Mouse (Mus musculus): ENCODE results near the gene Dclk2. TPM values are rescaled to one million over a fixed set of nuclear protein-coding genes. Genes with fewer than 3 reads are reported as not detected.

The Dclk2 gene
- total and polyA plus RNA-seq, 2 experiments from 2014 or later, result 1.3 to 9.2 TPM

GRCm38 (mm10) chr3:86832591-86833267, 87.9 kb downstream of the Dclk2 start:
- no peak for TF ChIP-seq CTCF (IDR thresholded peaks at IDR 0.05; ENCODE audit: low read depth)
- no peak for TF ChIP-seq EP300 (IDR thresholded peaks at IDR 0.05; ENCODE audit: low read depth)
- Histone ChIP-seq H3K36me3 (replicated peaks; ENCODE audit: control insufficient read depth, insufficient read depth, low read length) (no peaks in the 10 kb centered on the region), H3K27ac (ENCODE audit: low read depth) (no peak overlapping the region), H3K9ac (replicated peaks; ENCODE audit: low read depth, low read length) (no peak overlapping the region), H3K4me2 (ENCODE audit: low read depth, low read length) (no peak overlapping the region), H3K4me1 (ENCODE audit: control insufficient read depth, insufficient read depth) (no peaks in the 10 kb centered on the region), H3K9me3 (replicated peaks; ENCODE audit: control insufficient read depth, low read length) (no peaks in the 10 kb centered on the region), H3K4me3 (ENCODE audit: low read depth, low read length) (no peak overlapping the region), H3K27me3 (ENCODE audit: control insufficient read depth, insufficient read depth, low read length) (no peaks in the 10 kb centered on the region)
- WGBS, result 49% methylated on average over 14 of the region's 14 CpGs
- DNase-seq (ENCODE audit: low spot score) (no peak), ATAC-seq (ENCODE audit: insufficient read depth, low read depth) (no peak)

- no peak for DNase-seq (ENCODE audit: low spot score)
- Histone ChIP-seq H3K9ac (replicated peaks; ENCODE audit: low read depth, low read length) (no peak overlapping the region), H3K4me1 (ENCODE audit: control insufficient read depth, insufficient read depth) (no peaks in the 10 kb centered on the region), H3K27ac (ENCODE audit: low read depth) (no peak overlapping the region), H3K4me2 (ENCODE audit: low read depth, low read length) (no peak overlapping the region), H3K4me3 (ENCODE audit: low read depth, low read length) (no peak overlapping the region), H3K9me3 (replicated peaks; ENCODE audit: control insufficient read depth, low read length) (no peaks in the 10 kb centered on the region), H3K36me3 (replicated peaks; ENCODE audit: control insufficient read depth, insufficient read depth, low read length) (no peaks in the 10 kb centered on the region), H3K27me3 (ENCODE audit: control insufficient read depth, insufficient read depth, low read length) (no peaks in the 10 kb centered on the region)
- ATAC-seq (ENCODE audit: insufficient read depth, low read depth), result no peak
- 64% methylated on average over 8 of the region's 8 CpGs for WGBS
- TF ChIP-seq EP300 (IDR thresholded peaks at IDR 0.05; ENCODE audit: low read depth) (no peak), CTCF (IDR thresholded peaks at IDR 0.05; ENCODE audit: low read depth) (no peak)
These were observed 88.5 kb downstream of the Dclk2 start for GRCm38 (mm10) chr3:86832115-86832514.

GRCm38 (mm10) chr3:86827506-86827905, 93.1 kb downstream of the Dclk2 start:
- TF ChIP-seq CTCF (IDR thresholded peaks at IDR 0.05; ENCODE audit: low read depth), result no peak
- no peak for TF ChIP-seq EP300 (IDR thresholded peaks at IDR 0.05; ENCODE audit: low read depth)
- 88% methylated on average over 3 of the region's 3 CpGs for WGBS
- H3K9ac ChIP-seq (replicated peaks; ENCODE audit: low read depth, low read length), result no peak overlapping the region
- H3K27ac ChIP-seq (ENCODE audit: low read depth), result no peak overlapping the region
- H3K9me3 ChIP-seq (replicated peaks; ENCODE audit: control insufficient read depth, low read length), result no peaks in the 10 kb centered on the region
- H3K36me3 ChIP-seq (replicated peaks; ENCODE audit: control insufficient read depth, insufficient read depth, low read length), result no peaks in the 10 kb centered on the region
- H3K4me2 ChIP-seq (ENCODE audit: low read depth, low read length), result no peak overlapping the region
- H3K27me3 ChIP-seq (ENCODE audit: control insufficient read depth, insufficient read depth, low read length), result no peaks in the 10 kb centered on the region
- H3K4me3 ChIP-seq (ENCODE audit: low read depth, low read length), result no peak overlapping the region
- H3K4me1 ChIP-seq (ENCODE audit: control insufficient read depth, insufficient read depth), result no peaks in the 10 kb centered on the region
- DNase-seq (ENCODE audit: low spot score) (no peak), ATAC-seq (ENCODE audit: insufficient read depth, low read depth) (no peak)

GRCm38 (mm10) chr3:86821383-86821782, 99.3 kb downstream of the Dclk2 start:
- no peaks in the 10 kb centered on the region for H3K27me3 ChIP-seq (ENCODE audit: control insufficient read depth, insufficient read depth, low read length)
- H3K9ac ChIP-seq (replicated peaks; ENCODE audit: low read depth, low read length), result no peak overlapping the region
- no peak for ATAC-seq (ENCODE audit: insufficient read depth, low read depth)
- 43% methylated on average over 3 of the region's 3 CpGs for WGBS
- H3K4me1 ChIP-seq (ENCODE audit: control insufficient read depth, insufficient read depth), result no peaks in the 10 kb centered on the region
- no peak overlapping the region for H3K4me2 ChIP-seq (ENCODE audit: low read depth, low read length)
- no peaks in the 10 kb centered on the region for H3K9me3 ChIP-seq (replicated peaks; ENCODE audit: control insufficient read depth, low read length)
- no peak for TF ChIP-seq CTCF (IDR thresholded peaks at IDR 0.05; ENCODE audit: low read depth)
- no peak for TF ChIP-seq EP300 (IDR thresholded peaks at IDR 0.05; ENCODE audit: low read depth)
- H3K36me3 ChIP-seq (replicated peaks; ENCODE audit: control insufficient read depth, insufficient read depth, low read length), result no peaks in the 10 kb centered on the region
- no peak overlapping the region for H3K4me3 ChIP-seq (ENCODE audit: low read depth, low read length)
- no peak overlapping the region for H3K27ac ChIP-seq (ENCODE audit: low read depth)
- DNase-seq (ENCODE audit: low spot score), result no peak

- H3K9ac ChIP-seq (replicated peaks; ENCODE audit: low read depth, low read length), result no peak overlapping the region
- TF ChIP-seq CTCF (IDR thresholded peaks at IDR 0.05; ENCODE audit: low read depth), result no peak
- no peak for TF ChIP-seq EP300 (IDR thresholded peaks at IDR 0.05; ENCODE audit: low read depth)
- 42% methylated on average over 10 of the region's 10 CpGs for WGBS
- no peaks in the 10 kb centered on the region for H3K36me3 ChIP-seq (replicated peaks; ENCODE audit: control insufficient read depth, insufficient read depth, low read length)
- no peaks in the 10 kb centered on the region for H3K4me1 ChIP-seq (ENCODE audit: control insufficient read depth, insufficient read depth)
- no peak overlapping the region for H3K4me2 ChIP-seq (ENCODE audit: low read depth, low read length)
- no peak overlapping the region for H3K27ac ChIP-seq (ENCODE audit: low read depth)
- DNase-seq (ENCODE audit: low spot score), result no peak
- no peaks in the 10 kb centered on the region for H3K27me3 ChIP-seq (ENCODE audit: control insufficient read depth, insufficient read depth, low read length)
- no peak for ATAC-seq (ENCODE audit: insufficient read depth, low read depth)
- H3K4me3 ChIP-seq (ENCODE audit: low read depth, low read length), result no peak overlapping the region
- no peaks in the 10 kb centered on the region for H3K9me3 ChIP-seq (replicated peaks; ENCODE audit: control insufficient read depth, low read length)
These were observed 100.3 kb downstream of the Dclk2 start for GRCm38 (mm10) chr3:86820344-86820743.

GRCm38 (mm10) chr3:86819372-86819771, 101.3 kb downstream of the Dclk2 start:
- 94% methylated on average over 6 of the region's 6 CpGs for WGBS
- TF ChIP-seq CTCF (IDR thresholded peaks at IDR 0.05; ENCODE audit: low read depth) (no peak), EP300 (IDR thresholded peaks at IDR 0.05; ENCODE audit: low read depth) (no peak)
- Histone ChIP-seq H3K27ac (ENCODE audit: low read depth) (no peak overlapping the region), H3K4me3 (ENCODE audit: low read depth, low read length) (no peak overlapping the region), H3K27me3 (ENCODE audit: control insufficient read depth, insufficient read depth, low read length) (no peaks in the 10 kb centered on the region), H3K9ac (replicated peaks; ENCODE audit: low read depth, low read length) (no peak overlapping the region), H3K4me2 (ENCODE audit: low read depth, low read length) (no peak overlapping the region), H3K9me3 (replicated peaks; ENCODE audit: control insufficient read depth, low read length) (no peaks in the 10 kb centered on the region), H3K4me1 (ENCODE audit: control insufficient read depth, insufficient read depth) (no peaks in the 10 kb centered on the region), H3K36me3 (replicated peaks; ENCODE audit: control insufficient read depth, insufficient read depth, low read length) (no peaks in the 10 kb centered on the region)
- DNase-seq (ENCODE audit: low spot score) (no peak), ATAC-seq (ENCODE audit: insufficient read depth, low read depth) (no peak)

Data from heart, postnatal 0 days (tissue).